Mouse (Mus musculus) thymus, adult 2 months (tissue): Measurements from ENCODE around the gene Hspa14.

Source experiments
- CTCF ChIP-seq: fragments of 200-500 bp; IDR thresholded peaks from 2 replicates; pipeline ENCODE4 v1.5.1; 2012; ENCODE audit warnings: mild to moderate bottlenecking, control low read depth, low read length, moderate library complexity, borderline replicate concordance; ENCODE audit not compliant: control insufficient read depth, poor library complexity, insufficient read depth; ENCODE audit errors: extremely low read depth
- POLR2A ChIP-seq: fragments of 200-500 bp; IDR thresholded peaks from 2 replicates; pipeline ENCODE4 v1.6.1; 2012; ENCODE audit warnings: mild to moderate bottlenecking, low read length, control low read depth, moderate library complexity; ENCODE audit not compliant: control insufficient read depth, poor library complexity, insufficient read depth; ENCODE audit errors: extremely low read depth

- TF ChIP-seq POLR2A (no peak), CTCF (no peak)
Measured at GRCm38 (mm10) chr2:3474861-3475283, 37.7 kb downstream of the Hspa14 start, which contains the start of gene Suv39h2.
